10 mouse cellular contexts compared by ENCODE assay signal in genomic region chrX:167276551-167276950, GRCm38 (mm10). TPM values are rescaled to one million over a fixed set of nuclear protein-coding genes. Genes with fewer than 3 reads are reported as not detected.
DNase-seq lines count a peak whose midpoint lies in the region; ATAC-seq and TF ChIP-seq lines count a peak whose summit lies in the region.
"Had no signal": no experiment of that assay in that cellular context is flagged by ENCODE, and none has a peak within 500 bp of the region (broad histone marks: within the 10 kb centered on the region; RNA-seq: fewer than 3 reads in every experiment).

No protein-coding gene starts in this region.

- TF ChIP-seq CTCF in gastrocnemius, adult 2 months (IDR thresholded peaks at IDR 0.05) = no peak

- intact Hi-C loops in gastrocnemius, adult 2 months (cut with DNase I) = no loop called here
- intact Hi-C loops in gastrocnemius, postnatal 36 days (cut with DNase I) = no loop called here

- 47% methylated on average over 10 of the region's 10 CpGs for WGBS in lung, embryonic 16.5 days
- 46% methylated on average over 10 of the region's 10 CpGs for WGBS in limb, embryonic 13.5 days
- WGBS in stomach, embryonic 15.5 days = 38% methylated on average over 10 of the region's 10 CpGs
- 67% methylated on average over 10 of the region's 10 CpGs for WGBS in forebrain, embryonic 10.5 days

- DNase-seq in gastrocnemius, adult 2 months = no peak
- DNase-seq in gastrocnemius, postnatal 36 days = no peak
- no peak for DNase-seq in lung, adult 18-20 months
- DNase-seq in kidney, postnatal 10 days = no peak
- no peak for DNase-seq in forebrain, embryonic 10.5 days (ENCODE audit: extremely low spot score, low spot score)

- H3K36me3 ChIP-seq in lung, embryonic 16.5 days (ENCODE audit: control insufficient read depth, insufficient read depth, low read length) = no peaks in the 10 kb centered on the region
- H3K36me3 ChIP-seq in limb, embryonic 13.5 days = no peaks in the 10 kb centered on the region
- no peaks in the 10 kb centered on the region for H3K36me3 ChIP-seq in stomach, embryonic 15.5 days
- no peaks in the 10 kb centered on the region for H3K36me3 ChIP-seq in forebrain, embryonic 10.5 days (replicated peaks)

- no peaks in the 10 kb centered on the region for H3K27me3 ChIP-seq in lung, embryonic 16.5 days (ENCODE audit: control insufficient read depth, insufficient read depth, low read depth, low read length)
- H3K27me3 ChIP-seq in limb, embryonic 13.5 days = peaks cover 10% of the 10 kb centered on the region; the same call in 1 of the 2 replicates
- H3K27me3 ChIP-seq in stomach, embryonic 15.5 days (replicated peaks) = no peaks in the 10 kb centered on the region
- peaks cover 72% of the 10 kb centered on the region for H3K27me3 ChIP-seq in forebrain, embryonic 10.5 days (ENCODE audit: poor library complexity, severe bottlenecking)

- H3K9me3 ChIP-seq in lung, embryonic 16.5 days (ENCODE audit: control insufficient read depth, low read length) = no peaks in the 10 kb centered on the region
- H3K9me3 ChIP-seq in limb, embryonic 13.5 days = no peaks in the 10 kb centered on the region
- no peaks in the 10 kb centered on the region for H3K9me3 ChIP-seq in stomach, embryonic 15.5 days
- H3K9me3 ChIP-seq in forebrain, embryonic 10.5 days = no peaks in the 10 kb centered on the region

- peak overlapping the region; percentile 48 for H3K4me2 ChIP-seq in lung, embryonic 16.5 days (ENCODE audit: low read depth, low read length)
- H3K4me2 ChIP-seq in limb, embryonic 13.5 days (replicated peaks) = peak overlapping the region; percentile 45
- H3K4me2 ChIP-seq in stomach, embryonic 15.5 days = peak overlapping the region; percentile 36; the same call in 1 of the 2 replicates

- no peak for ATAC-seq in lung, embryonic 16.5 days (ENCODE audit: low read depth)
- no peak for ATAC-seq in limb, embryonic 13.5 days (ENCODE audit: low FRiP score, low read depth)
- ATAC-seq in stomach, embryonic 15.5 days (ENCODE audit: insufficient read depth, low FRiP score, low read depth) = no peak
- ATAC-seq: hindbrain, embryonic 16.5 days had no signal

- peak overlapping the region; percentile 51; the same call in 1 of the 2 replicates for H3K9ac ChIP-seq in lung, embryonic 16.5 days (ENCODE audit: low read length)
- 0 out of 2 replicates have a peak overlapping the region, but pooled peaks have one; percentile 31 for H3K9ac ChIP-seq in limb, embryonic 13.5 days
- no peak overlapping the region for H3K9ac ChIP-seq in stomach, embryonic 15.5 days

- peak overlapping the region; percentile 36; the same call in 1 of the 2 replicates for H3K4me3 ChIP-seq in gastrocnemius, adult 2 months
- H3K4me3 ChIP-seq in lung, embryonic 16.5 days (ENCODE audit: low read length) = peak overlapping the region; percentile 39
- peak overlapping the region; percentile 20 for H3K4me3 ChIP-seq in limb, embryonic 13.5 days
- H3K4me3 ChIP-seq in stomach, embryonic 15.5 days (replicated peaks) = peak overlapping the region; percentile 26; the same call in 1 of the 2 replicates
- H3K4me3 ChIP-seq in forebrain, embryonic 10.5 days = no peak overlapping the region

- H3K4me1 ChIP-seq in lung, embryonic 16.5 days (replicated peaks; ENCODE audit: control insufficient read depth, insufficient read depth, low read length) = no peaks in the 10 kb centered on the region
- no peaks in the 10 kb centered on the region for H3K4me1 ChIP-seq in limb, embryonic 13.5 days
- no peaks in the 10 kb centered on the region for H3K4me1 ChIP-seq in stomach, embryonic 15.5 days
- no peaks in the 10 kb centered on the region for H3K4me1 ChIP-seq in forebrain, embryonic 10.5 days

- no peak overlapping the region for H3K27ac ChIP-seq in gastrocnemius, adult 2 months
- no peak overlapping the region for H3K27ac ChIP-seq in lung, embryonic 16.5 days (ENCODE audit: low read length)
- no peak overlapping the region for H3K27ac ChIP-seq in limb, embryonic 13.5 days
- no peak overlapping the region for H3K27ac ChIP-seq in stomach, embryonic 15.5 days
- H3K27ac ChIP-seq in forebrain, embryonic 10.5 days = no peak overlapping the region

RNA-seq across cellular contexts. Expression of gene Tlr8, which starts 12.4 kb away (rescaled TPM):
- under 1 TPM; 0.36 to 0.73 TPM for total RNA-seq in gastrocnemius, adult 2 months (2021)
- under 1 TPM; 0.47 to 0.54 TPM for total RNA-seq in gastrocnemius, postnatal 36 days (2021)
- polyA plus RNA-seq in lung, embryonic 16.5 days (2015; fragmentation: Nextera tagmentation; extraction: Ambion mirVana) = 0.55 and 0.85 TPM in 2 replicates
- polyA plus RNA-seq in limb, embryonic 13.5 days (2015; fragmentation: Nextera tagmentation; extraction: Ambion mirVana) = 0.14 and 0.46 TPM in 2 replicates
- polyA plus RNA-seq in stomach, embryonic 15.5 days (2015; fragmentation: Nextera tagmentation; extraction: Ambion mirVana) = 0.37 and 0.55 TPM in 2 replicates
- not detected in 2 replicates for polyA plus RNA-seq in forebrain, embryonic 10.5 days (2016; fragmentation: Nextera tagmentation; extraction: Ambion mirVana)
- polyA plus RNA-seq: embryonic facial prominence, embryonic 11.5 days had no signal

RNA-seq across cellular contexts. Expression of gene Tlr7, which starts 53.8 kb away (rescaled TPM):
- total RNA-seq in gastrocnemius, adult 2 months (2021) = under 1 TPM; 0.43 to 0.70 TPM
- under 1 TPM; 0.51 to 0.81 TPM for total RNA-seq in gastrocnemius, postnatal 36 days (2021)
- 0.39 and 0.55 TPM in 2 replicates for polyA plus RNA-seq in lung, embryonic 16.5 days (2015; fragmentation: Nextera tagmentation; extraction: Ambion mirVana)
- 0.59 and 1.3 TPM in 2 replicates for polyA plus RNA-seq in limb, embryonic 13.5 days (2015; fragmentation: Nextera tagmentation; extraction: Ambion mirVana)
- 0.57 and 0.81 TPM in 2 replicates for polyA plus RNA-seq in stomach, embryonic 15.5 days (2015; fragmentation: Nextera tagmentation; extraction: Ambion mirVana)
- 0.15 and 0.19 TPM in 2 replicates for polyA plus RNA-seq in forebrain, embryonic 10.5 days (2016; fragmentation: Nextera tagmentation; extraction: Ambion mirVana)
